Mouse (Mus musculus): ENCODE data around the gene Fgf4.

Fgf4 gene

DNA sequence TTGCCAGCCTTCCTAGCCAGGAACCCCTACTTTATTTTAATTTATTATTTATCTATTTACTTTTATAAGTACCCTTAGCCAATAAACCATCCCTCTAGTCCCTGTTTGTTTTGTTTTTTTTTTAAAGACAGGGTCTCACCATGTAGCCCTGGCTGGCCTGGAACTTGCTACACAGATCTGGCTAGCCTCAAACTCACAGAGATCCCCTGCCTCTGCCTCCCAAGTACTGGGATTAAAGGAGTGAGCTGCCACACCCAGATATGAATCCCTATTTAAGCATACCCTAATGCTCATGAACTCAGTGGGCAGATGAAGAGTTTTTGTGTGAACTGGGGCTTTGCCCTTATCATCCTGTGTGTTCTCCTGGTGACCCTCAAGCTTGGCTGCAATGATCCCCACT is at the start of gene Fgf4:
Gene Fgf4 (plus strand): TSS at position 301 of the 400 bp plus-strand sequence.
- DNase-seq, result no peak

GRCm38 (mm10) chr7:144798471-144798870 is 48.7 kb upstream of the Fgf4 start:
- no peak for DNase-seq

GRCm38 (mm10) chr7:144807036-144807435 is 40.1 kb upstream of the Fgf4 start:
- DNase-seq, result no peak

- DNase-seq, result no peak
Observed at GRCm38 (mm10) chr7:144807976-144808577, 39.1 kb upstream of the Fgf4 start.

DNA sequence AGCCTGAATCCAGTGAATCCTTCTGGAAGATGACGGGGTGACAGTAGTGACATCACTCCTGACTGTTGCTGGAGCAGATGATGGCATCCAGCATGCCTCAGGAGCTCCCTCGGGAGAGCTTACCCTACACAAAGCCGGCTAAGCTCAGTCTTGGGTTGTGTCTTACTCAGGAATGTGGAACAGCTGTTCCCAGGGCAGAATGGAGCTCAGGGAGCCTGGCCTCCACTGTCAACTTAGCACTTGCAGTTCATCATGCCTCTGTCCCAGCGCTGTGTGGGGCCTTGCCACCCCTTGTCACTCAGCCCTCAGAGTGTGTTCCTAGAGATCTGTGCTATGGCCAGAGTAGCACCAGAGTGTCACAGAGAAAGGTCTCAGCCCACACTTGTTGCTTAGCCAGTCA is 35.6 kb upstream of the Fgf4 start:
- no peak for DNase-seq

- no peak for DNase-seq
Observed at GRCm38 (mm10) chr7:144821901-144822300, 25.3 kb upstream of the Fgf4 start.

DNA sequence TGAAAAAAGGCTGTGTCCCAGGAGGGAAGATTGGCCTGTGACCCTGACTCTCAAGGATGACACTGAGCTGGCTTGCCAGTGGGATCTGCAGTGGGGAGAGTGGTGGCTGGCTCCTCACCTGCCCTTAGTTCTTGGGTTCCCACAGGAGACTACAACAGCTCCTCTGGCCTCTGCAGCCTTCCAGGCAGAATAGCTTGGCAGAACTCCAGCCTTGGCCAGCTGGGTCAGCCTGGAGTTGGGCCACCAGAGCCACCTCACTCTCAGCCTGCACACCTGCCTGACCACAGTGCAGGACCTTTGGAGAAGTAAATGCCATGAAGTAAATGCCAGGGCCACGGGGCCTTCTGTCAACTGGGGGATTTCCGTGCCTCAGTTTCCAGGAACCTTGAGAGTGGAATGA is 23.2 kb upstream of the Fgf4 start:
- DNase-seq, result no peak

- DNase-seq, result no peak
Observed at GRCm38 (mm10) chr7:144828369-144828768, 18.8 kb upstream of the Fgf4 start.

GRCm38 (mm10) chr7:144837891-144838488 is 9.2 kb upstream of the Fgf4 start, which contains the start of gene Fgf3:
Gene Fgf3, plus strand, starts transcription at chr7:144838083.
- no peak for DNase-seq

DNA sequence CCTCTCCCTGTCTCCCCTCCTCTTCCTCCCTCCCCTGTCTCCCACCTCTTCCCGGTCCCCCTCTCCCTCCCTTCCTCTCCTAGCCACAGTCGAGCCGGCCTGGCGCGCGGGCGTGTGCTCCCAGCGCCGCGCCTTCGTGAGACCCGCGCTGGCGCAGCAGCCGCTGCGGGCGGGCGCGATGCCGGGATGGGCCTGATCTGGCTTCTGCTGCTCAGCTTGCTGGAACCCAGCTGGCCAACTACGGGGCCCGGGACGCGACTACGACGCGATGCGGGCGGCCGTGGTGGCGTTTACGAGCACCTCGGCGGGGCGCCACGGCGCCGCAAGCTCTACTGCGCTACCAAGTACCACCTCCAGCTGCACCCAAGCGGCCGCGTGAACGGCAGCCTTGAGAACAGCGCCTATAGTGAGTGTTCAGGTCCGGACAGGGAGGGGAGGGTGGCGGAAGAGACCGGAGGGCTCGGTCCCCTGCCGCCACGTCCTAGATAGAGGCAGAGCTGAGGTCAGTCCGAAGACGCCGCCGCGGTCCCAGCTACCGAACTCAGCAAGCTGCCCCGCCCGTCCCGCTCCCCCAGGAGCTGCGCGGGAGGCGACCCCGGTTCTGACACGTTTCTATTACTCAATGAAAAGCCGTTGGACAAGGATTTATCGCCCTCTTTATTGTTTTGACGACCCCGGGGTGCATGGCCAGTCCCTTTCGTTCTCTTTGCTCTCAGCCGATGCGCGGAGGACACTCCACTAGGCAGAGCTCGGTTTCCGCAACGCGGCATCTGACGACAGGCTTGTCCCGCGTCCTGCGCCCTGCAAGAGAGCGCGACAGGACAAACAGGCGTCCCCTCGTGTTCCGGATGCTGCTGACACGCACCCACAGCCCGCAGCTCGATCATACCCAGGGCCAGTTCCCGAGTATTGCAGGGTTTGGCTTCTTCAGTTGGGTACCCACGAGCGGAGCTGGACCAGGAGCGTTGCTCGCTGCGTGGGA is 8.4 kb upstream of the Fgf4 start:
- DNase-seq, result no peak

GRCm38 (mm10) chr7:144846158-144846557 is 1.0 kb upstream of the Fgf4 start:
- DNase-seq, result peak; percentile 56

- DNase-seq, result no peak
Observed at GRCm38 (mm10) chr7:144851321-144851720, 4.2 kb downstream of the Fgf4 start.

- DNase-seq, result no peak
Observed at GRCm38 (mm10) chr7:144854966-144855365, 7.8 kb downstream of the Fgf4 start.

- DNase-seq, result no peak
Observed at GRCm38 (mm10) chr7:144857158-144857557, 10.0 kb downstream of the Fgf4 start.

GRCm38 (mm10) chr7:144857826-144858342 is 10.7 kb downstream of the Fgf4 start:
- no peak for DNase-seq

DNA sequence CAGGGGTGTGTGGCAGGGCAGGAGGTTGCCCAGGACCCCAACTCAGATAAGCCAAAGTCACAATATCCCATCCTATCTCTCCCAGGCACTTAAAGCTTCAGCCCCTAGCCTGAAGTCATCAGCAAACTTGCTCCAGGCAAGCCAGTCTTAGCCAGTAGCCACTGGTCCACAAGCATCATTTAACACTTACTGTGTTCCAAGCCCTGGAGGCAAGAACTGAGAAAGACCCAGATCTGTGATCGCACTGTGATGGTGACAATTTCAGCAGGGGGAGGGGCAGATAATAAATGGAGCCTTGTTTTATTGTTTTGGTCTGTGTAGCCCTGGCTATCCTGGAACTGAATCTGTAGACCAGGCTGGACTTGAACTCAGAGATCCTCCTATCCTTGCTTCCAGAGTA is 11.5 kb downstream of the Fgf4 start:
- no peak for DNase-seq

DNA sequence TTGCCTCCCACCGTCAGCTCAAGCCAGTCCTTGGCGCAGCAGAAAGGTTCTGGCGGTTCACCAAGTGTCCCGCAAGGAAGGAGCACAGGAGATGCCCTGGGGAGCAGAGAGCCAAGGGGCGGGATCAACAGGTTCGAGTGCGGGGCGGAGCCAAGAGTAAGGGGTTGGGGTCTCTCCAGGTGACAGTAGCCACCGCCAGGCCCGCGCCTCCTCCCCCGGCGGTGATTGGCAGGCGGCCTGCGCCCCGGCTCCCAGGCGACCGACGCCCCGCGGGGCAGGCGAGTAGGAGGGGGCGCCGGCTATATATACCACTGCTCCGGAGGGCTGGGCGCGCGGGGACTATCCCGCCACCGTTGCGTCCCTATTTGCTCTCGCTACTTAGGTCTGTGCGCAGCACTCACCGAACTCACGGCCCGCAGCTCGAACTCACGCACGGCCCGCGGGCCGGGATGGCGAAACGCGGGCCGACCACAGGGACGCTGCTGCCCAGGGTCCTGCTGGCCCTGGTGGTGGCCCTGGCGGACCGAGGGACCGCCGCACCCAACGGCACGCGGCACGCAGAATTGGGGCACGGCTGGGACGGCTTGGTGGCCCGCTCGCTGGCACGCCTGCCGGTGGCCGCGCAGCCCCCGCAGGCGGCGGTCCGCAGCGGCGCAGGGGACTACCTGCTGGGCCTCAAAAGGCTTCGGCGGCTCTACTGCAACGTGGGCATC is 14.0 kb downstream of the Fgf4 start:
- DNase-seq, result no peak

GRCm38 (mm10) chr7:144861769-144862070 is 14.6 kb downstream of the Fgf4 start:
- DNase-seq, result no peak

GRCm38 (mm10) chr7:144862126-144862525 is 15.0 kb downstream of the Fgf4 start:
- no peak for DNase-seq

DNA sequence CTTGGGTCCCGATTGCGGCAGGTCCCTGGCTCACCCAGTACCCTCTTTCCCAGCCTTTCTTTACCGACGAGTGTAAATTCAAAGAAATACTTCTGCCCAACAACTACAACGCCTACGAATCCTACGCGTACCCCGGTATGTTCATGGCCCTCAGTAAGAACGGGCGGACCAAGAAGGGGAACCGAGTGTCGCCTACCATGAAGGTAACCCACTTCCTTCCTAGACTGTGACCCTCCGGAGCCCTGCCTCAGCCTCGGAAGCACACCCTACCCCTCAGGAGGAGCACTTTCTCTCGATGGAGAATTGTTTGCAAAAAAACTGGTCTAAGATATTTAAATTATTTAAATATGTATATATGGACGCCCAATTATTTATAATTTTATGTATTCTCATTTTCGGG is 15.5 kb downstream of the Fgf4 start:
- no peak for DNase-seq

DNA sequence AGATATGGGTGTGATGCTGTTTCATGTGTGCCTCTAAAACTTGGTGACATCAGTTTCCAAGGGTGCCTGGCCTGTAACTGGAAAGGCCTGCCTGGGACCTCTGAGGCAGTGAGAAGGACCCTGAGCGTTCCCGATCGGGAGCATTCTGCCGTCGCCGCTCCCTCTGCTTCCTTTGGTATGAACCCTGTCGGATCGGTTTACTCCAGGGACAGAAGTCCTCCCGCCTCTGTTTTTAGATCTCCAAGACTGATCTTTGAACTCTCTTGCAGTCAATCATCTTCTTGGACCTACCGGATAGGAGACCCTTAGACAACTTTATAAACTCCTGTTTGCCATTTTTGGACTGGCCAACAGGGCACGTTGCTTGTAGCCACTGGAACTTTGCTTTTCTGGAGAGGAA is 16.0 kb downstream of the Fgf4 start:
- DNase-seq, result no peak

- DNase-seq, result no peak
Observed at GRCm38 (mm10) chr7:144864160-144864670, 17.0 kb downstream of the Fgf4 start.

DNA sequence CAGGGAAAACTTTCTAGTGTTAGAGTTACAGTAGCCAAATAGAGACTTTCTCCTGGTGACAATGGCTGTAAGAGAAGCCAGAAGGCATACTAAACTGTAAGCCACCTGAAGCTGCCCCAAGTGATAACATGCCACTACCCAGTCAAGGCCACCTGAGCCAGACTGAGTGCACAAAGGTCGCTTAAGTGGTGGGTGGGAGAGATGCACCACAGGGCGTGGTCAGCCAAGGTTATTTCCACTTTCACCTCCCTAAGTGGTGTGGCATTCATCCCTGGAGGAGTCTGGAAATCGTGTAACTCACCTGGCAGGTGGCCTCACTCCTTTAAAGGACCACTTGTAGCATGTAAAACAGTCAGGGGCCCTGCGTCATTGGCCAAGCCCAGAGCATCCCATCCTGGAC is 20.0 kb downstream of the Fgf4 start:
- no peak for DNase-seq

Measured in B cell, adult 2 months (primary cell).